Mouse (Mus musculus): ENCODE results near the gene Gtf2f1. TPM values are rescaled to one million over a fixed set of nuclear protein-coding genes. Genes with fewer than 3 reads are reported as not detected.

Gene Gtf2f1
- total RNA-seq (2023), result 73.8 and 75.6 TPM in 2 replicates

DNA sequence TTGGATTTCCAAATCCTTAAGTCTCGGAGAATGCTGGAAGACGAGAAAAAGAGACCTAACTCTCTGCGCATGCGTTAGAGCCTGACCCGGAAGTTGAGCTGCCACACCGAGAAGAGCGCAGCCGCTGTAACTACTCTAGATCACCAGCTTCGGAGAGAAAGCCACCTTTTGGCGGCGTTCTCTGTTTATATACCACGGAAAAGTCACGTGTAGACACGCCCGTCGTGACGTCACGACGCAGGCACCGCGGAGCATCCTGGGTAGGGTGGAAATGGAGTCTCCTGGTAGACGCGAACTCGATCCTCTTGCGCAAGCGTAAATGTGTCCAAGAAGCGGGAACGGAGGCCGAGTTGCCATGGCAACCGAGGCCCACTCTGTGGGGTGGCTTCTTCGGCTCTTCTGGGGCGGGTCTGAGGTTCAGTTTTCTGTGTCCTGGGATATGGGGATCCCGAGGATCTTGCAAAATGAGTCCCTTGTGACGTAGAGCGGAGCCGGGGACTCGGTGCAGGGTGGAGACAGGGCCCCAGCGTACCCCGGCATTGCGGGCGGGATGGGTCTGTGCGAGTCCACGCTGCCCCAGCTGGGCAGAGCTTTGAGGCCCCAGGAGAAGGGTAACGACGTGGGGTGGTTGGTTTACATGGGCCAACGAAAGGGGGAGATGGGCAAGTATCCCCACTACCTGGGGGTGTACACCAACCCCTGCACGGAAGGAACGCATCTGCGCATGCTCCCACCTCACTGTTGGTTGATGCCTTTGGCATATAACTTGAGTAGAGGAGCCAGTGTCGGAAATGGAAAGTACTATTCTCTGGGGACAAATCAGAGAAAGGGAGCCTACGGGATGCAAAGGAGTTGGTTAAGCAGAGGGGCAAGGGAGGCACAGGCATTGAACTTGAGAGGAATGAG lies at the start of gene Gtf2f1, which contains the start of gene Gm17949:
Gtf2f1 (minus strand) TSS at position 53 of the 906 bp plus-strand sequence.
Gm17949 (plus strand) TSS at position 234 of the 906 bp plus-strand sequence.

DNA sequence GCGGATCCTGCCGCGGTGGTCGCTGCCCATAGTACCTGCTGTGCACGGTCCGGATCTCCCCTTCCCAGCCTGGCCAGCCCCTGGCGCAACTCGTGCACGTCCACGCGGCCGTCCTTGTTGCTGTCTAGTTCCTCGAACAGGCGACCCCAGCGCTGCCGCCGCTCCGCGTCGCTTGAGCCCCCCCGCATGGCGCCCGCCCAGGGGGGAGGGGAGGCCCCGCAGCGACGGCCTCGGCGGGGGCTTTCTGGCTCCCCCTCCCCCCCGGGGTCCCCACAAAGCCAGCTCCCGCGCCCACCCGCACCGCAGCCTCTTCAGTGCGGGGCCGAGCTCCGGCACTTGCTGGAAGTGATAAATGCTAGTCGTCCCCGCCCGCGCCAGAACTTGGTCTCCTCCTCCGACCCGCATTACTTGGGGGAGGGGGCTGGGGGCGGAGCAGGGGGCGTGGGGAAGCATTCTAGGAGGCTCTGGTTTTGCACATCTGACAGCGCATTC lies 48.4 kb upstream of the Gtf2f1 start, which contains the start of gene Slc25a23:
Slc25a23 (minus strand) TSS at position 378 of the 492 bp plus-strand sequence.

DNA sequence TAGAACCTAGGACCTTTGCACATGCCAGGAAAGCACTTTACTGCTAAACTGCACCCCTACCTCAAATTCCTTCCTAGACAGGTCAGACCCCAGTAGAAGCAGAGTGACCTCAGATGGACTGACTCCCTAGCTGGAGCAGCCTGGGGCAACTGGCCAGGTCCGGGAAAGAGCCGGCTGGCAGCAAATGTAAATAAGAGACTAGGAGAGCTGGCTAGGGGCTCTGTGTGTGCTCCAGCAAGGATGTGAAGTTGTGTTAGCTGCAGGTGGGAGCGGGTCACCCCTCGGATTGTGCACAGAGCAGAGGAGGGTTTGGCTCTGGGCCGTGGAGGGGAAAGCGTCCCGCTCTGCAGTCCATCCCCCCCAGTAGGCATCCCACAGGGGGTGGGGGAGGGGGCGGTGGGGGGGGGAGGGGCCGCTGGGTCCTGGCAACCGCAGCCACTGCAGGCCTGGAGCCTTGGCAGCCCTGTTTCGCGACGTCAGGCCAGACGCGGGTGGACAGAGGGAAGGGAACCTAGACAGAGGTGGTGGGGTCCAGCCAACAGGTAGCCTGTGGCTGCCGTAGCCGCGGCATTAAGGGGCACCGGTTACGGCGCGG lies 47.9 kb upstream of the Gtf2f1 start, which contains the start of gene Crb3:
Crb3 (plus strand) TSS at position 215 of the 595 bp plus-strand sequence.

DNA sequence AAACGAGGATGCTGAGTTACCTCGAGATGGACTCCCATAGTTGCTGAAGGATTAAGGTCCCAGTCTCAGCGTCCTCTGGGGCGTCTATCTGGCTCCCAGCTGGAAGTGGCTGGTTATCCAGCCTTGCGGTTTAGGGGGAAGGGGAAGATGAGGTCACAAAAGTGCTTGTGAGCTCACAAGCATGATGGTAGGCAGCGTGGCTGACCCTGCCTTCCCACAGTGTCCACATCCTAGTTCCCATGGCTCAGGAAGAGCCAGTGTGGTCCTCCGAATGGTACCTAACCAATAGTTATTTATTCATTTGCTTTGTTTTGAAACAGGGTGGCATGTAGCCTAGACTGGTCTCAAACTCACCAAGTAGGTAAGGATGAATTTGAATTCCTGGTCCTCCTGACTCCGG lies 30.5 kb upstream of the Gtf2f1 start, which contains the start of gene Slc25a41:
Slc25a41 (minus strand) TSS at position 101 of the 400 bp plus-strand sequence.

DNA sequence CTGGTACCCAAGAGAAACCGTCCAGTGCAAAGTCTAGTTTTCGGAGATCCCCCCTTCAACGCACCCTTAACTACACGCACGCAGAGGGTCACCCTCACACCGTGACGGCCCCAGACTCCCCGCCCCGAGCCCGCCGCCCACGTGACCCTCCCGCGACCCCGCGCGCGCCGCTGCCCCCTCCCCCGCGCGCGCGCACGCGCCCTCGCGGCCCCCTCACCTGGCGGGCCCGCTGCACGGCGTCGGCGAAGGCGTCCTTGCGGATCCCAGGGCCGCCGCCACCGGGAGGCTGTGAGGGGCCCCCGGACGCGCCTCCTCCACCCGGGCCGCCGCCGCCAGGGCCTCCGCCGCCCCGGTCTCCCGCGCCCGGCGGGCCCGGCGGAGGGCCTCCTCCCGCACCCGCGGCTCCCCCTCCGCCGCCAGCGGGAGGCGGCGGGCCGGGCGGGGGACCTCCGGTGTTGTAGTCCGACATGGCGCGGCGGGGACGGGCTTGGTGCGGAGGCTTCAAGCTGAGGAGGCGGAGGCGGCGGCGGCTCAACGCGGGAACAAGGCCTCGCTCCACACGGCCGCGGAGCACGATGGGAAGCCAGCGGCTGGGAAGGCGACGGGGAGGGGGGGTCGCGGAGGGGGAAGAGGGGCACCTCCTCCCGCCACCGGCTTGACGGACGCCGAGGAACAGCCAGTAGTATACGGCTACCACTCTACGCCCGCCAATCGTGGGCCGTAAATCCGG lies 20.0 kb upstream of the Gtf2f1 start, which contains the start of gene Khsrp:
Khsrp (minus strand) TSS at position 592 of the 730 bp plus-strand sequence.

DNA sequence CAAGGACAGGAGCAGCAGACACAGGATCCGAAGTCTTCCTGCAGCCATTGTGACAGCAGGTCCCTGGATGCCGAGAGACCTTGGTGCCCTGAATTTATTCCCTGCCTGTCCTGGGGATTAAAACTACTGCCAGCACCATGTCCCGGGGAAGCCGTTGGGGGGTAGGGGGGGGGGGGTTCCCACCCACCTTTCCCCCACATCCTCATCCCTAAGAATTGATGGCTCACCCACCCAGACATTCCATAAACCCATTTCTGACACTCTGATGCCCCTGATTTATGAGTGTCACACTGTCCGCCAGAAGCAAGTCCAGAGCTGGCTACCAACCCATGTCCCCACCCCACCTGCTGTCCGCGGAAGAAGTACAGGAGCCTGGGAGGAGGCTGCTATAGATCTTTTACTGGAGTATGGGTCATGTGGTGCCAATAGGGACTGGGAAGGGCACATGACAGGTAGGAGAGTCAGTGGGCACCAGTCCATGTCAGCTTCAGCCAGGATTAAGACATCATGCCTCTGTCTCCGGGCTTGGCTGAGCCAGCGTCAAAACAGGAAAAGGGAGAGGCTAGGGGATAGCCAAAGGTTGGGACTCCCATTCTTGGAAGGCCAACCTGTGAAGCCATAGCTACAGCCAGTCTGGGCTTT lies 11.0 kb downstream of the Gtf2f1 start, which contains the start of gene Pspn:
Pspn (minus strand) TSS at position 51 of the 642 bp plus-strand sequence.

DNA sequence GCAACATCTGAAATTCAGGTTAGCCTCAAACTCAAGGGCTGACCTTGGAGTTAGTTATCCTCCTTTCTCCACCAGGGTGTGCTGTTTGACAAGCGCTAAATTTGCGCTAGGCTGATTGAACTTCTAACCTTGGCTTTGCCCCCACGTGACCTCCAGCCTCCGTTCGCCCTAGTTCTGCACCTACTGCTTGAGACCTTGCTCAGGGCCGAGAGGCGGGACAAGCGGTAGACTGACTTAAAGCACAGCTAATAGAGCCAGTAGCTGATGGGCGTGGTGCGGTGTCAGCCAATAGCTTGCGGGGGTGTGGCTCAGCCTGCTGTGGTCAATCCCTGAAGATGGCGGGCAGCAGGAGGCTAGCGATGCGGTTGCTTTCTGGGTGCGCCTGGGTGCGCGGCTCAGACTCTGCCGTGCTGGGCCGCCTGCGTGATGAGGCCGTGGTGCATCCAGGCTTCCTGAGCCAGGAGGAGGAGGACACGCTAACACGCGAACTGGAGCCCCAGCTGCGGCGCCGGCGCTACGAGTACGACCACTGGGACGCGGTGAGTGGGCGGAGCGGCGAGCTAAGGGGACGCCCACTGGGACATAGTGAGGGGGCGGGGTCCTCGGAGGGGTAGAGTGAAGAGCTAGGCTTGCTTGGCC lies 13.9 kb downstream of the Gtf2f1 start, which contains the start of gene Alkbh7:
Alkbh7 (plus strand) TSS at position 311 of the 639 bp plus-strand sequence.

DNA sequence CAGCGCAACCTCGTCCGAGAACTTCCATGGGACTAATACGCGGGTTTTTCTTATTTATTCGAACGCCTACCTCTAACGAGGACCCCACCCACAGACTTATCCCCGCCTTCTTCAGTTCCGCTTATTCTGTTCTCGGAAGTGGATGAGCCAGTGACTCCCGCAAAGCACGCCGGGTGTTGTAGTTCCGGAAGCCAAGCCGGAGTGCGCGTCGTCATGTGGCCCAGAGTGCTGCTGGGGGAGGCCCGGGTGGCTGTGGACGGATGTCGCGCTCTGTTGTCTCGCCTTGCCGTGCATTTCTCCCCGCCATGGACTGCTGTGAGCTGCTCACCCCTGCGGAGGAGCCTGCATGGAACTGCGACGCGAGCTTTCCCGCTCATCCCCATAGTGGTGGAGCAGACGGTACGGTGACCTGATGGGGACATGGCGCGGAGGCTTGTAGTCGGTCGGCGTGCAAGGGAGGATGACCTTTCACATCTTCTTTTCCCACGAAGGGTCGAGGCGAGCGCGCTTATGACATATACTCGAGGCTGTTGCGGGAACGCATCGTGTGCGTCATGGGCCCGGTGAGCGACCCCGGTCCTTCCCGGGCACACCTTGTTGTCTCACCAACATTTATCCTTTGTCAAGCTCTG lies 20.9 kb downstream of the Gtf2f1 start, which contains the start of gene Clpp:
Clpp (plus strand) TSS at position 191 of the 632 bp plus-strand sequence.

DNA sequence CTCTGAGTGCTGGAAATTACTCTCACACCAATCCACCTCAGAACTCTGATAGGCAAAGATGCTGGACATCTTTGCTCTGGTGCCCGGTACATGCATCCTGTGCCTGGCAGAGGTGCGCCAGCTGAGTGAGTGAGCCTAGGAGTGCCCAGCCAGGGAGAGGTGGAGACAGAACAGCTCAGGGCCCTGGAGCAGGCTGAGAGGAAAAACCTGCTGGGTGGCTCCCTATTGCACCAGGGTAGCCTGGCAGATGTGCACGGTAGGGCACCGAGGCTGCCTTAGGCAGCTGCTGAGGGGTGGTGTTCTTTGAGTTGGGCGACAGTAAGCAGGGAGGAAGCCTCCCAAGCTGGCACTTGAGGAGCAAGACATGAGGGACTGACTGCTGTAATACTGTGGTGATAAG lies 29.1 kb downstream of the Gtf2f1 start, which contains the start of gene Acer1:
Acer1 (minus strand) TSS at position 114 of the 400 bp plus-strand sequence.

Other genes with a start within 250 kb of the Gtf2f1 start
- 13.8 and 18.0 TPM in 2 replicates for gene Dus3l, start 246.5 kb downstream of the Gtf2f1 start, total RNA-seq (2023)
- 0.47 TPM in 1 of 2 replicates, not detected in the other for gene Prr22, start 241.0 kb downstream of the Gtf2f1 start, total RNA-seq (2023)
- 10.2 and 12.6 TPM in 2 replicates for gene Rfx2, start 180.3 kb downstream of the Gtf2f1 start, total RNA-seq (2023)
- not detected in 2 replicates for gene Acsbg2, start 136.8 kb downstream of the Gtf2f1 start, total RNA-seq (2023)
- gene 1700061G19Rik, start 135.8 kb downstream of the Gtf2f1 start, total RNA-seq (2023), result 0.38 TPM in 1 of 2 replicates, not detected in the other
- 15.6 and 19.8 TPM in 2 replicates for gene Mllt1, start 75.9 kb downstream of the Gtf2f1 start, total RNA-seq (2023)
- gene Acer1, start 29.2 kb downstream of the Gtf2f1 start, total RNA-seq (2023), result not detected in 2 replicates
- 5.8 and 10.5 TPM in 2 replicates for gene Clpp, start 21.0 kb downstream of the Gtf2f1 start, total RNA-seq (2023)
- 6.7 and 8.1 TPM in 2 replicates for gene Alkbh7, start 13.9 kb downstream of the Gtf2f1 start, total RNA-seq (2023)
- gene Pspn, start 11.3 kb downstream of the Gtf2f1 start, total RNA-seq (2023), result not detected in 2 replicates
- gene Gm17949, start 181 bp upstream of the Gtf2f1 start, total RNA-seq (2023), result not detected in 2 replicates
- 83.8 and 92.7 TPM in 2 replicates for gene Khsrp, start 20.2 kb upstream of the Gtf2f1 start, total RNA-seq (2023)
- not detected in 2 replicates for gene Slc25a41, start 30.4 kb upstream of the Gtf2f1 start, total RNA-seq (2023)
- gene Crb3, start 47.8 kb upstream of the Gtf2f1 start, total RNA-seq (2023), result not detected in 2 replicates
- gene Slc25a23, start 48.6 kb upstream of the Gtf2f1 start, total RNA-seq (2023), result 1.9 and 2.4 TPM in 2 replicates
- gene Dennd1c, start 67.2 kb upstream of the Gtf2f1 start, total RNA-seq (2023), result 176 and 217 TPM in 2 replicates
- gene Tubb4a, start 76.5 kb upstream of the Gtf2f1 start, total RNA-seq (2023), result not detected in 2 replicates
- 2.5 and 4.0 TPM in 2 replicates for gene Tnfsf9, start 94.0 kb upstream of the Gtf2f1 start, total RNA-seq (2023)
- not detected in 2 replicates for gene Cd70, start 138.5 kb upstream of the Gtf2f1 start, total RNA-seq (2023)
- gene Tnfsf14, start 182.9 kb upstream of the Gtf2f1 start, total RNA-seq (2023), result 34.1 and 36.0 TPM in 2 replicates
- 448 and 499 TPM in 2 replicates for gene C3, start 216.8 kb upstream of the Gtf2f1 start, total RNA-seq (2023)
- 51.7 and 53.6 TPM in 2 replicates for gene Gpr108, start 237.2 kb upstream of the Gtf2f1 start, total RNA-seq (2023)
- gene Trip10, start 238.2 kb upstream of the Gtf2f1 start, total RNA-seq (2023), result 3.5 and 6.1 TPM in 2 replicates

All from neutrophil, adult 65 days (primary cell).